Mouse (Mus musculus) CH12.LX (cell line): ENCODE measurements around the gene Cytip. TPM values are rescaled to one million over a fixed set of nuclear protein-coding genes. Genes with fewer than 3 reads are reported as not detected.

Experiments
- DNase-seq: peaks from one replicate; pipeline ENCODE4 v3.0.0-alpha.2; 2013; ENCODE audit errors: extremely low read depth
- H3K27ac ChIP-seq: 2 replicates; pipeline ENCODE4 v1.5.1; 2012; ENCODE audit warnings: low read depth, mild to moderate bottlenecking, control low read depth, moderate library complexity; ENCODE audit not compliant: insufficient read depth
- H3K27me3 ChIP-seq: replicated peaks from 2 replicates; pipeline ENCODE3; 2012; ENCODE audit warnings: inconsistent platforms
- H3K36me3 ChIP-seq, 2 experiments: replicated peaks in 1 of 2; 2 replicates each; pipeline versions ENCODE3 to v1.6.1; 2012; ENCODE audit warnings: inconsistent platforms in 1 of 2, low read length in 1 of 2, mild to moderate bottlenecking in 1 of 2, mixed read lengths in 1 of 2, moderate library complexity in 1 of 2; ENCODE audit not compliant: control insufficient read depth in 1 of 2, insufficient read depth in 1 of 2
- H3K4me1 ChIP-seq, 2 experiments: 2 replicates each; pipeline ENCODE4 v1.6.1; 2012; ENCODE audit warnings: inconsistent platforms in 1 of 2, moderate library complexity in 1 of 2; ENCODE audit not compliant: insufficient read depth in 2 of 2, control insufficient read depth in 1 of 2
- H3K4me2 ChIP-seq: 2 replicates; pipeline ENCODE4 v1.6.1; 2012; ENCODE audit warnings: low read depth, mild to moderate bottlenecking, control low read depth; ENCODE audit not compliant: poor library complexity, insufficient read depth, severe bottlenecking
- H3K4me3 ChIP-seq, 3 experiments: fragments of 150-350 bp in 1 of 3; sonication (generic) in 1 of 3; replicated peaks in 1 of 3; 2 replicates each; pipeline versions ENCODE3 to v1.5.1; 2011 to 2012; ENCODE audit warnings: low read depth in 2 of 3, low read length in 2 of 3, mild to moderate bottlenecking in 2 of 3, moderate library complexity in 2 of 3, control low read depth in 1 of 3, improper control_type of control experiment in 1 of 3, inconsistent platforms in 1 of 3, mixed read lengths in 1 of 3; ENCODE audit not compliant: poor library complexity in 1 of 3
- H3K79me2 ChIP-seq: replicated peaks from 2 replicates; pipeline ENCODE4 v1.6.1; 2012; ENCODE audit warnings: mild to moderate bottlenecking, moderate library complexity; ENCODE audit not compliant: control insufficient read depth, poor library complexity, insufficient read depth, severe bottlenecking; ENCODE audit errors: extremely low read depth
- H3K9ac ChIP-seq: 2 replicates; pipeline ENCODE4 v1.6.1; 2012; ENCODE audit warnings: low read depth, mild to moderate bottlenecking, control low read depth, moderate library complexity; ENCODE audit not compliant: insufficient read depth
- H3K9me3 ChIP-seq: replicated peaks from 2 replicates; pipeline ENCODE3; 2012; ENCODE audit warnings: low read length, inconsistent platforms, mixed read lengths
- BHLHE40 ChIP-seq: IDR thresholded peaks from 2 replicates; pipeline ENCODE4 v1.6.1; 2011; ENCODE audit warnings: mild to moderate bottlenecking, low read depth, low read length, improper control_type of control experiment
- CTCF ChIP-seq, 2 experiments: IDR thresholded peaks in 1 of 2; conservative IDR thresholded peaks in 1 of 2; 2 replicates each; pipeline ENCODE4 v1.5.1; 2011 to 2012; ENCODE audit warnings: low read depth in 2 of 2, low read length in 2 of 2, improper control_type of control experiment in 1 of 2, inconsistent platforms in 1 of 2, mild to moderate bottlenecking in 1 of 2, moderate library complexity in 1 of 2
- E2F4 ChIP-seq: IDR thresholded peaks from 2 replicates; pipeline ENCODE4 v1.6.1; 2011; ENCODE audit warnings: low read depth, low read length, improper control_type of control experiment; ENCODE audit not compliant: insufficient replicate concordance
- ELF1 ChIP-seq: IDR thresholded peaks from 2 replicates; pipeline ENCODE4 v1.6.1; 2014; ENCODE audit warnings: low read depth, mild to moderate bottlenecking, inconsistent platforms, low read length, improper control_type of control experiment
- GABPA ChIP-seq: IDR thresholded peaks from 2 replicates; pipeline ENCODE4 v1.6.1; 2012; ENCODE audit warnings: low read depth, low read length, improper control_type of control experiment, inconsistent platforms; ENCODE audit not compliant: insufficient replicate concordance
- HCFC1 ChIP-seq: IDR thresholded peaks from 2 replicates; pipeline ENCODE4 v1.6.1; 2012; ENCODE audit warnings: low read depth, mild to moderate bottlenecking, inconsistent platforms, low read length, improper control_type of control experiment
- JUN ChIP-seq: IDR thresholded peaks from 2 replicates; pipeline ENCODE4 v1.6.1; 2011; ENCODE audit warnings: low read depth, mild to moderate bottlenecking, low read length, improper control_type of control experiment, moderate library complexity; ENCODE audit not compliant: insufficient read depth
- MAFK ChIP-seq: IDR thresholded peaks from 2 replicates; pipeline ENCODE4 v1.6.1; 2011; ENCODE audit warnings: low read length, improper control_type of control experiment; ENCODE audit not compliant: insufficient replicate concordance
- MAX ChIP-seq: IDR thresholded peaks from 2 replicates; pipeline ENCODE4 v1.6.1; 2011; ENCODE audit warnings: low read length, improper control_type of control experiment
- MAZ ChIP-seq: IDR thresholded peaks from 2 replicates; pipeline ENCODE4 v1.6.1; 2012; ENCODE audit warnings: low read depth, mild to moderate bottlenecking, inconsistent platforms, low read length, improper control_type of control experiment, moderate library complexity
- MEF2A ChIP-seq: IDR thresholded peaks from 2 replicates; pipeline ENCODE4 v1.6.1; 2014; ENCODE audit warnings: low read depth, mild to moderate bottlenecking, inconsistent platforms, low read length, improper control_type of control experiment, borderline replicate concordance
- MXI1 ChIP-seq: IDR thresholded peaks from 2 replicates; pipeline ENCODE4 v1.6.1; 2011; ENCODE audit warnings: mild to moderate bottlenecking, low read depth, low read length, improper control_type of control experiment
- MYC ChIP-seq: IDR thresholded peaks from 2 replicates; pipeline ENCODE4 v1.6.1; 2011; ENCODE audit warnings: low read depth, mild to moderate bottlenecking, improper control_type of control experiment, low read length
- PAX5 ChIP-seq: IDR thresholded peaks from 2 replicates; pipeline ENCODE4 v1.6.1; 2012; ENCODE audit warnings: low read length, inconsistent platforms, mixed read lengths
- POLR2A ChIP-seq: IDR thresholded peaks from 2 replicates; pipeline ENCODE4 v1.6.1; 2011; ENCODE audit warnings: low read depth, mild to moderate bottlenecking, improper control_type of control experiment, low read length
- TBP ChIP-seq: conservative IDR thresholded peaks from 2 replicates; pipeline ENCODE4 v1.6.1; 2011; ENCODE audit warnings: low read depth, low read length, improper control_type of control experiment
- UBTF ChIP-seq: IDR thresholded peaks from 2 replicates; pipeline ENCODE4 v1.6.1; 2012; ENCODE audit warnings: low read depth, mild to moderate bottlenecking, inconsistent platforms, low read length, improper control_type of control experiment, moderate library complexity
- dilution Hi-C: fragments of 300-500 bp; cut with MboI; formaldehyde crosslinking; loops from 2 replicates; pipeline ENCODE4 v1.14.3; 2020; ENCODE audit warnings: low sequenced_read_pairs; ENCODE audit not compliant: extremely low pct_unique_long_range_greater_than_20kb, extremely low pct_ligation_motif_present
- in situ Hi-C: fragments of 300-500 bp; cut with MboI; formaldehyde crosslinking; loops from 3 replicates; pipeline ENCODE4 v1.14.3; 2019; ENCODE audit warnings: low sequenced_read_pairs, low pct_ligation_motif_present, low pct_unique_long_range_greater_than_20kb, mixed read lengths
- polyA plus RNA-seq: library from polyadenylated mRNA; unstranded; fragments of >175 nt; gene quantifications from 2 replicates; pipeline ENCODE4 v1.2.1, GENCODE M21; 2012; ENCODE audit warnings: low read depth; ENCODE audit not compliant: insufficient read length
- total RNA-seq, 2 experiments: library from RNA; depleted of rRNA; stranded (reverse); fragments of 300-350 nt in 1 of 2; fragments of >200 nt in 1 of 2; gene quantifications; 2 replicates each; pipeline ENCODE4 v1.2.3; 2012 to 2014

The Cytip gene
- total and polyA plus RNA-seq, 3 experiments = 43.1 to 61.3 (median 55.9) TPM

- H3K79me2 ChIP-seq = no peaks in the 10 kb centered on the region
- H3K36me3 ChIP-seq = no peaks in the 10 kb centered on the region
- TF ChIP-seq MEF2A = no peak
- TF ChIP-seq TBP = no peak
- no peak for TF ChIP-seq BHLHE40
- no peak for TF ChIP-seq MXI1
- no peak for TF ChIP-seq HCFC1
- TF ChIP-seq CTCF (conservative IDR thresholded peaks at IDR 0.05 in 1 of 2, IDR thresholded peaks at IDR 0.05 in 1 of 2; ENCODE audit: low read depth in 2 of 2, low read length in 2 of 2) = no peak
- TF ChIP-seq JUN = no peak
- no peak for TF ChIP-seq MYC
- H3K9me3 ChIP-seq = no peaks in the 10 kb centered on the region
- in situ Hi-C loops (loop anchor here (25.0 kb wide), 2 partner anchors 112 to 287 kb away; partner anchors contain the start of gene Gm17409), dilution Hi-C loops (no loop called here)
- H3K9ac ChIP-seq = no peak overlapping the region
- no peak for DNase-seq
- no peaks in the 10 kb centered on the region for H3K27me3 ChIP-seq
- H3K4me3 ChIP-seq = no peak overlapping the region
- no peak overlapping the region for H3K27ac ChIP-seq
- H3K4me1 ChIP-seq = peaks cover 9 to 22% of the 10 kb centered on the region in 2 experiments
- H3K4me2 ChIP-seq = no peak overlapping the region
These were observed 19.7 kb downstream of the Cytip start for GRCm38 (mm10) chr2:58175392-58176291.

- no peak overlapping the region for H3K4me3 ChIP-seq
- no peaks in the 10 kb centered on the region for H3K79me2 ChIP-seq
- TF ChIP-seq MAZ = no peak
- TF ChIP-seq MAX = no peak
- TF ChIP-seq MAFK = no peak
- TF ChIP-seq PAX5 = no peak
- TF ChIP-seq E2F4 = no peak
- no peak for TF ChIP-seq UBTF
- TF ChIP-seq ELF1 = no peak
- no peak for TF ChIP-seq GABPA
- TF ChIP-seq BHLHE40 = no peak
- no peak for TF ChIP-seq MYC
- no peak for TF ChIP-seq CTCF (conservative IDR thresholded peaks at IDR 0.05 in 1 of 2, IDR thresholded peaks at IDR 0.05 in 1 of 2; ENCODE audit: low read depth in 2 of 2, low read length in 2 of 2)
- no peak for TF ChIP-seq POLR2A
- TF ChIP-seq, all 38 proteins: peak for 0
- H3K4me1 ChIP-seq = peaks cover 9 to 22% of the 10 kb centered on the region in 2 experiments
- H3K9ac ChIP-seq = no peak overlapping the region
- no peak overlapping the region for H3K4me2 ChIP-seq
- dilution Hi-C loops = no loop called here
- in situ Hi-C loops = loop anchor here (25.0 kb wide), 2 partner anchors 113 to 288 kb away; partner anchors contain the start of gene Gm17409
- H3K27me3 ChIP-seq = no peaks in the 10 kb centered on the region
- no peak for DNase-seq
- no peak overlapping the region for H3K27ac ChIP-seq
- no peaks in the 10 kb centered on the region for H3K9me3 ChIP-seq
- H3K36me3 ChIP-seq = no peaks in the 10 kb centered on the region
These were observed 20.7 kb downstream of the Cytip start for GRCm38 (mm10) chr2:58174476-58175286.
